Mouse (Mus musculus): ENCODE data around the gene Gm17067. TPM values are rescaled to one million over a fixed set of nuclear protein-coding genes. Genes with fewer than 3 reads are reported as not detected.
"Not testable (repeated sequence)": the region's sequence is repeated elsewhere in the genome, so short reads cannot be mapped to it uniquely, and the experiment has no call there.

Gene Gm17067
- not detected in 2 replicates for polyA plus RNA-seq (2012; rRNA removed)

- 80% methylated on average over 4 of the region's 4 CpGs for WGBS
- DNase-seq; H3K4me3 ChIP-seq (replicated peaks; ENCODE audit: extremely low read depth, low read depth, low read length); H3K4me1 ChIP-seq (ENCODE audit: control insufficient read depth, insufficient read depth, low read length): not testable (repeated sequence)
Measured at GRCm38 (mm10) chr7:42726917-42727316, at the start of gene Gm17067. Gene Gm17067 (minus strand): TSS chr7:42727017.

DNA sequence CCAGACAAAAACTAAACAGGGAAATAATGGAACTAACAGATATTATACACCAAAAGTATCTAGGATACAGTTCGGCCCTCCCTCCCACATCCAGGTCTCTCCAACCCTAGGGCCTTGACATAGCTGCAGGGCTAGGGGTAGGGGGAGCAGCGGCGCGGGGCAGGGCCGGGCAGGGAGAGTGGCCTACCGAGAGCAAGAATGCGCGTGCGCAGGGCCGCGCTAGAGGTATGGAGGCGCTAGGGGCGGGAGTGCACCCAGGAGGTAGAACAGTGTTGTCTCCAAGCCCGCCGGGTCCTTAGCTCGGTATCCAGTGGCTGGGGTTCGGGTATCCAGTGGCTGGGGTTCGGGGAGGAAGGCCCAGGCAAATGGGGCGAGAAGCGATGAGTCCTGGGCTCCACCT is 23.0 kb upstream of the Gm17067 start:
- TF ChIP-seq POLR2A (IDR thresholded peaks at IDR 0.05; ENCODE audit: borderline replicate concordance, extremely low read depth, low read depth, low read length) (no peak), CTCF (IDR thresholded peaks at IDR 0.05; ENCODE audit: insufficient read depth, low read length) (no peak)
- no peak overlapping the region for H3K4me3 ChIP-seq (replicated peaks; ENCODE audit: extremely low read depth, low read depth, low read length)
- 55% methylated on average over 20 of the region's 20 CpGs for WGBS
- no peak for DNase-seq
- H3K4me1 ChIP-seq (ENCODE audit: control insufficient read depth, insufficient read depth, low read length) = no peaks in the 10 kb centered on the region

DNA sequence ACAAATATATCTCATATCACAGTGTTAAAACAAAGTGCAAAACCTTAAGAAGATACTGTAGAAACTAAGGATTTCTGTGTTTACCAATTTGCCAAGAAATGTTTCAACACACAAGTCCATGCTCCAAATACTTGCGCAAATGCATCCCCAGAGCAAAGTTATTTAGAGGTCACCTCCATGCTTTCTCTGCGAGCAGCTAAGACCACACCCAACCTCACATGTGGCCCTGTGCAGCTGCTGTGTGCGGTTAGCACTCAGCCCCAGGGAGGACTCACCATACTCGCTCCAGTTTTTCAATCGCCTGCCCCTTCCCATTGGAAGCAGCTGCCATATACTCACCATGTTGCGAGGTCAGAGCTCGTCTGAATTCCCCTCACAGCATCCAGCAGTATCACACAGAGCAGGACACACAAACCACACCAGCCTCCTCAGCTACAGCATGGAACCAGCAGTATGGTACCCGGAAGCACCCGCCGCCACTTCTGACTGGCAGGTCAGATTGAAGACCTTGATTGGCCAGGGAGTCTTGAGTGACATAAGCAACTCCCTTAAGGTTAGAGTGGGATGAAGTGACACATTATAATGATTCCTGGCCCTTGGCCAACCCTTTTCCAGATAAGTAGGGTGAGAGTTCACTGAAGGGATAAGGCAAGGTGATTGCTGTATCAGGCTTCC is 11.9 kb upstream of the Gm17067 start:
- TF ChIP-seq POLR2A (IDR thresholded peaks at IDR 0.05; ENCODE audit: borderline replicate concordance, extremely low read depth, low read depth, low read length) (no peak), CTCF (IDR thresholded peaks at IDR 0.05; ENCODE audit: insufficient read depth, low read length) (no peak)

GRCm38 (mm10) chr7:42693251-42693650 is 33.6 kb downstream of the Gm17067 start:
- H3K4me3 ChIP-seq (replicated peaks; ENCODE audit: extremely low read depth, low read depth, low read length); H3K4me1 ChIP-seq (ENCODE audit: control insufficient read depth, insufficient read depth, low read length): not testable (repeated sequence)
- DNase-seq = peak; percentile 38
- WGBS = under 1% methylated on average over 4 of the region's 4 CpGs

More for the DNA sequence above, 11.9 kb upstream of the Gm17067 start:
- no peak overlapping the region for H3K4me3 ChIP-seq (replicated peaks; ENCODE audit: extremely low read depth, low read depth, low read length)
- no peak for DNase-seq
- H3K4me1 ChIP-seq (ENCODE audit: control insufficient read depth, insufficient read depth, low read length) = no peaks in the 10 kb centered on the region
- 84% methylated on average over 10 of the region's 10 CpGs for WGBS

DNA sequence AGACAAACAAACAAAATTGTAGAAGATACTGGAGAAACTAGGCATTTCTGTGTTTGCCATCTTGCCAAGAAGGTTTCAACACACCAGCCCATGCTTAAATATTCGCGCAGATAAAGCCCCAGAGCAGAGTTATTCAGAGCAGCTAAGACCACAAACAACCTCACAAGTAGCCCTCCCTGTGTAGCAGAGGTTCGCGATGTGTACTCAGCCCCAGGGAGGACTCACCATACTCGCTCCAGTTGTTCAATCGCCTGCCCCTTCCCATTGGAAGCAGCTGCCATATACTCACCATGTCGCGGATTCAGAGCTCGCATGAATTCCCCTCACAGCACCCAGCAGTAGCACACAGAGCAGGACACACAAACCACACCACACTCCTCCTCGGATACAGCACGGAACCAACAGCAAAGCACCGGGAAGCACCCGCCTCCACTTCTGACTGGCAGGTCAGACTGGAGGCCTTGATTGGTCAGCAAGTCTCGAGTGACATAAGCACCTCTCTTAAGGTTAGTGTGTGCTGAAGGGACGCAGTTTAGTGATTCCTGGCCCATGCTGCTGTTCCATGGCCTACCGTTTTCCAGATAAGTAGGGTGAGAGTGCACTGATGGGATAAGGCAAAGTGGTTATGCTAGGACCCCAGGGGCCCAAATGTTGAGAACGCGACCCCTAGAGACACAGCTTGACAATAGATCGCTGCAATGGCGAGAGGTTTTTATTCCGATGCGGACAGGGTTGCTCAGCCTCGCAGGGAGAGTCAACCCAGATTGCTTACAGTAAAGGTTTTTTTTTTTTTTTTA is 34.3 kb downstream of the Gm17067 start, which contains the start of gene Zfp975:
Zfp975 (minus strand) TSS at position 381 of the 797 bp plus-strand sequence.
- under 1% methylated on average over 23 of the region's 23 CpGs for WGBS
- TF ChIP-seq POLR2A (IDR thresholded peaks at IDR 0.05; ENCODE audit: borderline replicate concordance, extremely low read depth, low read depth, low read length) = peak; percentile 48; the same call in 1 of the 2 replicates
- peak; percentile 82 for DNase-seq
- H3K4me3 ChIP-seq (replicated peaks; ENCODE audit: extremely low read depth, low read depth, low read length) = peak within 1 kb of the TSS; percentile 61
- not testable (repeated sequence) for H3K4me1 ChIP-seq (ENCODE audit: control insufficient read depth, insufficient read depth, low read length)

GRCm38 (mm10) chr7:42680081-42680480 is 46.7 kb downstream of the Gm17067 start:
- DNase-seq; H3K4me1 ChIP-seq (ENCODE audit: control insufficient read depth, insufficient read depth, low read length); H3K4me3 ChIP-seq (replicated peaks; ENCODE audit: extremely low read depth, low read depth, low read length): not testable (repeated sequence)
- WGBS = 96% methylated on average over 6 of the region's 6 CpGs

GRCm38 (mm10) chr7:42679646-42680045 is 47.2 kb downstream of the Gm17067 start:
- H3K4me3 ChIP-seq (replicated peaks; ENCODE audit: extremely low read depth, low read depth, low read length); DNase-seq; H3K4me1 ChIP-seq (ENCODE audit: control insufficient read depth, insufficient read depth, low read length): not testable (repeated sequence)

DNA sequence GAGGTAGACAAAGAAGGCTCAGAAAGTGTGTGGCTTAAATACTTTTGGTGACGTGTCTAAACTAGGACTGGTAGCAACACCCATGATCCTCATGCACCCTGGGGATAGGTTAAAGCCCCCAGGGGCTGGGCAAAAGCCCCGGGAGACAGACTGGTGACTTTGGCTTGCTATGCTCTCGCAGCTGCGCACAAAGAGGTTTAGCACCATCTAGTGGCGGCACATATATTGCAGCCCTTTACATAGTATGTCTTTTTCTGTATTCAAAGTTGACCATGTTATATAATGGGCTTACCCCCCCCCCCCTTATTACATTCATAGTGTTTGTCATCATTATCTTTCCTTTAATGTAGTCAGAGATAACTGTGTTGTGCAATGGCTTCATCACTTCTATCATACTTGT is 66.7 kb downstream of the Gm17067 start:
- not testable (repeated sequence) for H3K4me3 ChIP-seq (replicated peaks; ENCODE audit: extremely low read depth, low read depth, low read length); DNase-seq; H3K4me1 ChIP-seq (ENCODE audit: control insufficient read depth, insufficient read depth, low read length)
- 72% methylated on average over 5 of the region's 5 CpGs for WGBS

Other genes with a start within 250 kb of the Gm17067 start
- gene Zfp141, start 221.3 kb downstream of the Gm17067 start, polyA plus RNA-seq (2012; rRNA removed) = 4.2 and 4.9 TPM in 2 replicates
- gene Gm21028, start 148.4 kb downstream of the Gm17067 start, polyA plus RNA-seq (2012; rRNA removed) = not detected in 2 replicates
- 0.13 TPM in 1 of 2 replicates, not detected in the other for gene Zfp977, start 134.5 kb downstream of the Gm17067 start, polyA plus RNA-seq (2012; rRNA removed)
- gene Zfp976, start 84.4 kb downstream of the Gm17067 start, polyA plus RNA-seq (2012; rRNA removed) = 0.33 and 0.53 TPM in 2 replicates
- 0.33 and 0.46 TPM in 2 replicates for gene Zfp975, start 34.3 kb downstream of the Gm17067 start, polyA plus RNA-seq (2012; rRNA removed)
- gene Vmn2r62, start 66.5 kb upstream of the Gm17067 start, polyA plus RNA-seq (2012; rRNA removed) = not detected in 2 replicates
- not detected in 2 replicates for gene Gm2381, start 140.2 kb upstream of the Gm17067 start, polyA plus RNA-seq (2012; rRNA removed)
- gene Vmn2r63, start 206.8 kb upstream of the Gm17067 start, polyA plus RNA-seq (2012; rRNA removed) = not detected in 2 replicates